Mouse (Mus musculus): ENCODE measurements around the gene Fblim1.
"Not testable (repeated sequence)": the region's sequence is repeated elsewhere in the genome, so short reads cannot be mapped to it uniquely, and the experiment has no call there.

Fblim1 gene

GRCm38 (mm10) chr4:141566187-141566586 is 39.7 kb downstream of the Fblim1 start:
- no peak for DNase-seq (ENCODE audit: low spot score)

- no peak for DNase-seq (ENCODE audit: low spot score)
Measured at GRCm38 (mm10) chr4:141565325-141565724, 40.6 kb downstream of the Fblim1 start.

DNA sequence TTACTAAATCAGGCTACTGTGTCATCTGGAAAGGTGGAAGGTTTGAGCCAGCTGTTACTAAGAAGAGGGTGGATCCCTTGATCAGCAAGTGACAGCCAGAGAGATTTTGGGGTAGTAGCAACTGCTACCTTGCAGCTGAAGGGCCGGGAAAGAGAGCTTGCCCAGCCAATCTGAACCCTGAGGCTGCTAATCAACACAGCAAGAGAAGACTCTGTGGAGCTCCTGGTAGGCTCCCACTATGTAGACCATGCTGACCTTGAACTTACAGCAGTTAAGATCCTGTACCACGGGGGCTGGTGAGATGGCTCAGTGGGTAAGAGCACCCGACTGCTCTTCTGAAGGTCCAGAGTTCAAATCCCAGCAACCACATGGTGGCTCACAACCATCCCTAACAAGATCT is 41.2 kb downstream of the Fblim1 start:
- no peak for DNase-seq (ENCODE audit: low spot score)

DNA sequence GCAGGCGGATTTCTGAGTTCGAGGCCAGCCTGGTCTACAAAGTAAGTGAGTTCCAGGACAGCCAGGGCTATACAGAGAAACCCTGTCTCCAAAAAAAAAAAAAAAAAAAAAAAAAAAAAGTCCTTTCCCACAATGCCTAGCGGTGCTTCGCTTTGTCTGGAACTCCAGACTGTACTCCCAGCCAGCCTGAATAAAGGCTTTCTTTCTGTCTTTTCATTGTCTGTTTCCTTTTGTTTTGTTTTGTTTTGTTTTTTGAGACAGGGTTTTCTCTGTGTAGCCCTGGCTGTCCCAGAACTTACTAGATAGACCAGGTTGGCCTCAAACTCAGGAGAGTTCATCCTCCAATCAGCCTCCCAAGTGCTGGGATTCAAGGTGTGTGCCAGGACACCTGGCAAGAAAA is 41.7 kb downstream of the Fblim1 start:
- no peak for DNase-seq (ENCODE audit: low spot score)

DNA sequence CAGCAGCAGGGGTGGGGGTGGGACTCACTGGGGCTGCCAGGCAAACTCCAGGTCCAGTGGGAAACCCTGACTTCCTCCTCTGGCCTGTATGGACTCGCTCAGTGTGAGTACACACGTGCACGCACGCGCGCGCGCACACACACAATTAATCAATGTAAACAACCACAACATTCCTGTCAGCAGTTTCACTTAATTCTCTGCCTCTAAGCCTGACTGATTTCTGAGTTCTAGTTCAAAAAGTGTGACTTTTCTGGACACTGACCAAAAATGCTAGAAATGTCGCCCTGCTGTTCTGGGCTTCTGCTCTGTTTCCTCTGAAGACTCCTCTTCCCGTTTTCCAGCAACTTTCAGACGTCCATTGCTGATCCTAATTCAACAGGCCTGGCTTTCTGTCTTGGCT is 43.6 kb downstream of the Fblim1 start:
- no peak for DNase-seq (ENCODE audit: low spot score)

DNA sequence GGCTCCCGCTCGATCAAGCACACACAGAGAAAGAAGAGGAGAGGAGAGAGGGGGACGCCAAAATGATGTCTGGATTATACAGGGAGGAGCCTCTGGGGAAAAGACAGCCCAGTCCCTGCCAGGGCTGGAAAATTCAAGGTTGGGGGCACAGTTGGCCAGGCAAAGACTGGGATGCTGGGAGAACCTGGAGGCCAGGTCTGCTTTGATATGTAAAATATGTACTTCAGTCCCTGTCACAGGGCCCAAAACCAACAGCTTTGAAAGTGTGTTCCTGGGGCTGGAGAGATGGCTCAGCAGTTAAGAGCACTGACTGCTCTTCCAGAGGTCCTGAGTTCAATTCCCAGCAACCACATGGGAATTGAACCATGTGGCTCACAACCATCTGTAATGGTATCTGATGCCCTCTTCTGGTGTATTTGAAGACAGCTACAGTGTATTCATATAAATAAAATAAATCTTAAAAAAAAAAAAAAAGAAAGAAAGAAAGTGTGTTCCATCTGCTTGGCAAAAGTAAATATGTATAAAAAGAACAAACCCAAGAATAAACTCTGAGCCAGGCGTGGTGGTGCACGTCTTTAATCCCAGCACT is 44.5 kb downstream of the Fblim1 start:
- DNase-seq (ENCODE audit: low spot score) = not testable (repeated sequence)

DNA sequence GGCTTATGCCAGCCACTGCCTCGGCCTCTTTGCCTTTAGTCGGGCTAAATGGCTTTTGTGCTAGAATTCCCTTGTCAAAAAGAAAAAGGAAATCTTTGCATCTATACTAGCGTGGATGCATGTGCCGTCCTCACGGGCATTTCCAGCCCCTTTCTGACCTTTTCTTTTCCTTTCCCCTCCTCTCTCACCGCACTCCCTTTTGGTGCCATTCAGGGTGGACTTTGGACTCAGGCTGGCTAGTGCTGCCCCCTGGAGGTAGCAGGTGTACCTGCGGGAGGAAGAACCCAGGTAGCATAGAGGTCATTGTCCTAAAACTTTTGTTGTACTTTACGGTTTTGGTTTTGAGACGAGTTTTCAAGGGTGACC is 46.0 kb downstream of the Fblim1 start:
- DNase-seq (ENCODE audit: low spot score) = peak; percentile 91

DNA sequence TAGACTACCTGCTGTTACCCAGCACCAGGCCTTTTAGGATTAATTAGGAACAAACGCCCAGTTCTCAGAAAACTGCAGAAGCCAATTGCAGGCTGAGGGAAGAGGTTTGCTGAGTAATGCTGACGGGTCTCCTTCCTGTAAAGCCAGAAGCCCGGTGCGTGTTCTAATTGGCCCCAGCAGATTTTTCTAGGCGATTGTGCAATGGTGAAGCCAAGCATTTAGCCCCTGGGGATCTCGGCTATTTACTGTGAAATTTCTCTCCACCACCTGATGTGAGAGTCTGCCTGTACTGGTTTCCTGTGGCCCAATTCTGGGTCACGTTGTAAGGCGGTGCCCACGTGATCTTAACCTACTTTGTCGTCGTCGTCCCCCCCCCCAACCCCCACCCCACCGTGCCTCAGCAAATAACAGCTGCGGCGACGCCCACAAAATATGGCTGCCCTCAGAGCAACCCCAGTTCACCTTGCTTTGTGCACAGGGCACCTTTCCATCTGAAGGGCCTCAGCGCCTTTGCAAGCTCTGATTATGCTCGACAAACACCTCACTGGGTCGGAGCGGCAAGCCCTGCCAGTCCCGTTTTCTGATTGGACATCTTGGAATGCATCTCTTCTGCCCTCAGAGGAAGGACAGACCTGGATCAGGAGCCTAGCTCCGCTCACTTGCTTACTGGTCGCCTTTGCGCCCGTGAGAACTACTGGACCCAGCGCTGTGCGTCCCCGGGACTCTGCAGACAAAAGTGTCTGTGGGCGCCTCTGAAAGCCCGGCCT is 46.6 kb downstream of the Fblim1 start:
- peak; percentile 79 for DNase-seq (ENCODE audit: low spot score)

DNA sequence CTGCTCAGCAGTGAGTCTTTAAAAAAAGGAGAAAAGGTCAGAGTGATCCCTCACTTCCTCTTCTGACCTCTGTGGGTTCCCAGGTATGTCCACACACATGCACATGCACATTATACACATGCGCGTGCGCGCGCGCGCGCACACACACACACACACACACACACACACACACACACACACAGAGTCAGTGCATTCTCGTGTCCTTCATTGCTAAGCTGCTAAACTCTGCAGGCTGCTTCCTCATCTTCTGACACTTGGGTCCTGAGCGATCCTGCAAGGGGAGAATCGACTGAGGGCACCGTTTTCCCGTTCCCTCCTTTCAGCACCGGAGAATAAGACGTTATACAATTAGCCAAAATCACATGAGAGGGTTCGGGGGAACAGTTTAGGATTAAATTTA is 47.2 kb downstream of the Fblim1 start:
- peak; percentile 29 for DNase-seq (ENCODE audit: low spot score)

GRCm38 (mm10) chr4:141556163-141556562 is 49.7 kb downstream of the Fblim1 start:
- not testable (repeated sequence) for DNase-seq (ENCODE audit: low spot score)

- DNase-seq (ENCODE audit: low spot score) = not testable (repeated sequence)
Measured at GRCm38 (mm10) chr4:141554255-141554865, 51.5 kb downstream of the Fblim1 start.

GRCm38 (mm10) chr4:141552484-141552883 is 53.4 kb downstream of the Fblim1 start:
- peak; percentile 41 for DNase-seq (ENCODE audit: low spot score)

- DNase-seq (ENCODE audit: low spot score) = peak; percentile 23
Measured at GRCm38 (mm10) chr4:141547299-141547698, 58.6 kb downstream of the Fblim1 start.

DNA sequence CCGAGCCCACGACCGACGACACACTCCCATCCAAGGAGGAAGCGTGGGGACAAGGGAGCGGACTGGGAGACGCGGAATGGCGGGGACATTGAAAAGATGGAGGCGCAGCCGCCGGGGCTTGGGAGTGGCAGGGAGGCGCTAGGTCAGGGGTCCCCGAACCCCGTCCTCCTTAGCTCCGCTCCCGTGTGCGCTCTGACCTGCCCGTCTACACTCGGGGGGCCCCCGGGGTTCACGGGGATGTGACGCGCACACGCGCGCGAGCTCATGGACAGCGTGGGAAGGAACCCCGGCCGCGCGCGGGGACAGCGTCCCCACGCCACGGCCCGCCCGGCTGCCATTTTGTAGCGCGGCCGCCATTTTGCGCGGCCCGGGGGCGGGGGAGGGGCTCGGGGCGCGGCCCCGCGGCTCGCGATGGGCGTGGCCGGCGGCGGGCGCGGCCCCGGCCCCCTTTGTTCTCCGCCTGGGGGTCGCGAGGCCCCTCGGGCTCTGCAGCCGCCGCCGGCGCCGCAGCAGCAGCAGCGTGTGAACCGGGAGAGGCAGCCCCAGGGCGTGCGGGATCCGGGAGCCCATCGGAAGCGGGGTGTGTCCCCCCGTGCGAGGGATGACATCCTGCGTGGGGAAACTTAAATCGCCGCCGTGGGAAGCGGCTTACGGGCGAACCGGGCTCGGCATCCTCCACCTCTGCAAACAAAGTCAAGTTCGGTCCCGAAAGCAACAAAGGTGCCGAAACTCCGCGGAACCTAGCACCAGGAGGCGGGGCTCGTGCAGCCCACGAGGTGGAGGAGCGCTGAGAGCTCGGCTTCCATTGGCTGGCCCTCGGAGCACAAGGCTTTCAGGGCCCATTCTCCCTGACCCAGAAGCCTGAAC is 59.3 kb downstream of the Fblim1 start:
- DNase-seq (ENCODE audit: low spot score) = peak; percentile 94

- peak; percentile 99 for DNase-seq (ENCODE audit: low spot score)
Measured at GRCm38 (mm10) chr4:141545743-141546333, 60.1 kb downstream of the Fblim1 start.

- peak; percentile 62 for DNase-seq (ENCODE audit: low spot score)
Measured at GRCm38 (mm10) chr4:141545071-141545742, 60.7 kb downstream of the Fblim1 start.

DNA sequence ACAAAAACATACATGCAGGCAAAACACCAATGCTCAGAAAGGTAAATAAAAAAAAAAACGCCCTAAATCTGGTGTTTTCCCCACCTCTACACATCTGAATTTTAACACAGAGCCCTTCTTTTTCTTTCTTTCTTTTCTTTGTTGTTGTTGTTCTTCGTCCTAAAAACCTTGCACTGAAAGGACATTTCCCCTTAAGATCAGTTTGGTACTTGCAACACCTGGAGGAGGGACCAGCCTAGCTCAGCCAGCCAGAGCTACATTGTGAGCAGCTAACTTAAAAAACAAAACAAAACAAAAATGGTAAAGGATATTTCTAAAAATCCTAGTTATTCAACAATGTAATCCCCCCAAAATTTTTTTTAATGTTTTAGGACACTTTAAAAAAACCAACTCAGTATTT is 61.4 kb downstream of the Fblim1 start:
- DNase-seq (ENCODE audit: low spot score) = no peak

- no peak for DNase-seq (ENCODE audit: low spot score)
Measured at GRCm38 (mm10) chr4:141543593-141543992, 62.3 kb downstream of the Fblim1 start.

DNA sequence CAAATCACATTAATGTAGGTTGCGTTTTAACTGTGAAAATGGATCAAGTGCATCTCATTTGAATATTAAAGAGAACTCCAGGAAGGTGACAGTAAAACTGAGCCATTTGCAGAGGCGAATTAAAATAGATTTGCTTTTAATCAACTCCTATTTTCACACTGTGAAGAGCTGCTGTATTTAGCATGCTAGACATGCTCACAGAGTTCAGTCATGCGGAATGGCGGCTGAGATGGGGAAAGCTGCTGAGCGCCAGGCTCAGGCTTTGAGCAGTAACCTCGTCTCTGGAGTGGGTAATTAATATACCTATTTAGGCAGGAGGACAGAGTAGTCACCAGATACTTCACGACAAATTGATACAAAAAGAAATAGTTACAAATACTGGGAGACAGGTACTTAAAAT is 64.0 kb downstream of the Fblim1 start:
- DNase-seq (ENCODE audit: low spot score) = peak; percentile 51

GRCm38 (mm10) chr4:141540844-141541243 is 65.1 kb downstream of the Fblim1 start:
- no peak for DNase-seq (ENCODE audit: low spot score)

- no peak for DNase-seq (ENCODE audit: low spot score)
Measured at GRCm38 (mm10) chr4:141539213-141539767, 66.6 kb downstream of the Fblim1 start.

Measured in embryo, embryonic 10.5 days (tissue).